Mouse (Mus musculus) testis, adult 2 months (tissue): Measurements from ENCODE around the gene Il10rb.

Source experiments
- CTCF ChIP-seq: fragments of 200-500 bp; IDR thresholded peaks from 2 replicates; pipeline ENCODE4 v1.5.1; 2012; ENCODE audit warnings: low read depth, mild to moderate bottlenecking, inconsistent platforms, low read length, moderate library complexity; ENCODE audit not compliant: control insufficient read depth, insufficient read depth, insufficient replicate concordance
- POLR2A ChIP-seq: fragments of 200-500 bp; IDR thresholded peaks from 2 replicates; pipeline ENCODE4 v1.6.1; 2012; ENCODE audit warnings: low read depth, mild to moderate bottlenecking, inconsistent platforms, low read length, moderate library complexity; ENCODE audit not compliant: control insufficient read depth

DNA sequence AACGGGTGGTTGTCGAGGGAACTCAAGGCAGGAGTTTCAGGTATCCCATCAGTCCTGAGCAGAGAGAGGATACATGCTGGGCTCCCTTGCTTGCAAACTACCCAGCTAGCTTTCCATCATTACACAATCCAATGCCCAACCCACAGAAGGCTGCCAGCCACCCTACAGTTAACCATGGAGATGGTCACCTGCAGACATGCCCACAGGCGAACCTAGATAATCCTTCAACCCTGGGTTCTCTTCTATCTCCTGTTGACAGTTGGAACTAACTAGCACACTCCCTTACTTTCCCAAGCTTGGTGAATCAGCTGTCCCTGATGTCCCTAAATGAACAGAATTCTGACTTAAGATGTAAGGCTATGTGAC, 18.9 kb upstream of the Il10rb start:
- TF ChIP-seq POLR2A (no peak), CTCF (no peak)
